Comparison of ENCODE assay signal across 26 mouse cellular contexts in the genomic region with DNA sequence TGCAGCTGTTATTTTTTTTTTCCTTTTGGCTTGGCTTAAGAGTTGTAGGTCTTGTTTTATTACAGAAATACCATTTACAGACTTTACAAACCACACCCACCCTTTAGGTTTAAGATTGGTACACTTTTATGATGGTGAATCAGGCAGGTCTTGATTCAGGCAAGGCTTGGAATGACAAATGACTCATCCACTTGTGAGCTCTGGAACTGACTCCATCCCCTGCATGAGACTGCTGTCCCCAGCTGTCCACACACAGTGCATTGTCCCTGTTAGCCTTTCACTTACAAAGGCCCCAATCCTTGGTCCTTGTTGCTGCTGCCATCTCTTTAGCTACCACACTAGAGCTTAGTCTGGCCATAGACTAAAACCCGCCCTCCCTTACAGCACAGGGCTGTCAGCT.
DNase-seq lines count a peak whose midpoint lies in the region; ATAC-seq lines count a peak whose summit lies in the region.
"Had no signal": no experiment of that assay in that cellular context is flagged by ENCODE, and none has a peak within 500 bp of the region (broad histone marks: within the 10 kb centered on the region; RNA-seq: fewer than 3 reads in every experiment).

No protein-coding gene starts in this region.

- peaks cover 56% of the 10 kb centered on the region for H3K4me1 ChIP-seq in forebrain, embryonic 10.5 days
- H3K4me1 ChIP-seq in forebrain, embryonic 12.5 days = peaks cover 21% of the 10 kb centered on the region
- H3K4me1 ChIP-seq in intestine, embryonic 16.5 days (ENCODE audit: control insufficient read depth, insufficient read depth, low read length) = peaks cover 28% of the 10 kb centered on the region
- H3K4me1 ChIP-seq in stomach, embryonic 15.5 days = no peaks in the 10 kb centered on the region
- peaks cover 14% of the 10 kb centered on the region for H3K4me1 ChIP-seq in neural tube, embryonic 15.5 days

- no peak overlapping the region for H3K4me2 ChIP-seq in forebrain, embryonic 12.5 days
- H3K4me2 ChIP-seq in intestine, embryonic 16.5 days (ENCODE audit: low read depth, low read length) = no peak overlapping the region
- no peak overlapping the region for H3K4me2 ChIP-seq in stomach, embryonic 15.5 days
- H3K4me2 ChIP-seq in neural tube, embryonic 15.5 days = no peak overlapping the region
- H3K4me2 ChIP-seq: embryonic facial prominence, embryonic 13.5 days; forebrain, embryonic 15.5 days; heart, embryonic 13.5 days; hindbrain, embryonic 12.5 days; liver, embryonic 13.5 days; lung, embryonic 14.5 days had no signal

- H3K9me3 ChIP-seq in forebrain, embryonic 10.5 days = no peaks in the 10 kb centered on the region
- no peaks in the 10 kb centered on the region for H3K9me3 ChIP-seq in forebrain, embryonic 12.5 days
- H3K9me3 ChIP-seq in intestine, embryonic 16.5 days (ENCODE audit: control insufficient read depth, low read length) = no peaks in the 10 kb centered on the region
- H3K9me3 ChIP-seq in stomach, embryonic 15.5 days = no peaks in the 10 kb centered on the region
- no peaks in the 10 kb centered on the region for H3K9me3 ChIP-seq in neural tube, embryonic 15.5 days (replicated peaks)
- H3K9me3 ChIP-seq: embryonic facial prominence, embryonic 13.5 days; forebrain, embryonic 15.5 days; heart, embryonic 13.5 days; hindbrain, embryonic 12.5 days; liver, embryonic 13.5 days; midbrain, embryonic 10.5 days had no signal

- no peak overlapping the region for H3K9ac ChIP-seq in forebrain, embryonic 12.5 days
- no peak overlapping the region for H3K9ac ChIP-seq in intestine, embryonic 16.5 days (ENCODE audit: low read depth, low read length)
- no peak overlapping the region for H3K9ac ChIP-seq in stomach, embryonic 15.5 days
- H3K9ac ChIP-seq in neural tube, embryonic 15.5 days (replicated peaks) = no peak overlapping the region
- H3K9ac ChIP-seq: embryonic facial prominence, embryonic 13.5 days; forebrain, embryonic 15.5 days; heart, embryonic 13.5 days; hindbrain, embryonic 12.5 days; liver, embryonic 13.5 days; lung, embryonic 14.5 days had no signal

- H3K4me3 ChIP-seq in forebrain, embryonic 10.5 days = no peak overlapping the region
- H3K4me3 ChIP-seq in forebrain, embryonic 12.5 days (replicated peaks) = no peak overlapping the region
- H3K4me3 ChIP-seq in intestine, embryonic 16.5 days (ENCODE audit: low read length) = no peak overlapping the region
- no peak overlapping the region for H3K4me3 ChIP-seq in stomach, embryonic 15.5 days (replicated peaks)
- H3K4me3 ChIP-seq in neural tube, embryonic 15.5 days (replicated peaks) = no peak overlapping the region
- H3K4me3 ChIP-seq: embryonic facial prominence, embryonic 13.5 days; forebrain, embryonic 15.5 days; heart, embryonic 13.5 days; hindbrain, embryonic 12.5 days; liver, embryonic 13.5 days; midbrain, embryonic 10.5 days had no signal

- peaks cover 17% of the 10 kb centered on the region for H3K36me3 ChIP-seq in forebrain, embryonic 10.5 days (replicated peaks)
- 0 out of 2 replicates have a peak, but pooled peaks cover 3% of the 10 kb centered on the region for H3K36me3 ChIP-seq in forebrain, embryonic 12.5 days (replicated peaks)
- no peaks in the 10 kb centered on the region for H3K36me3 ChIP-seq in intestine, embryonic 16.5 days (ENCODE audit: control insufficient read depth, insufficient read depth, low read length)
- H3K36me3 ChIP-seq in stomach, embryonic 15.5 days = no peaks in the 10 kb centered on the region
- H3K36me3 ChIP-seq in neural tube, embryonic 15.5 days = 0 out of 2 replicates have a peak, but pooled peaks cover 3% of the 10 kb centered on the region
- H3K36me3 ChIP-seq: forebrain, embryonic 15.5 days; liver, embryonic 13.5 days had no signal

- no peak for DNase-seq in forebrain, embryonic 10.5 days (ENCODE audit: extremely low spot score, low spot score)
- peak; percentile 57 for DNase-seq in Muller cell, postnatal 12 days (ENCODE audit: inconsistent ontology term)
- no peak for DNase-seq in adrenal gland, adult 2 months
- no peak for DNase-seq in cerebellum, postnatal 25 days
- DNase-seq: adrenal gland, postnatal 25 days; cerebellum, adult 18-20 months; cerebellum, postnatal 14 days; gastrocnemius, postnatal 25 days; heart, adult 18-20 months; heart, postnatal 14 days; kidney, postnatal 36 days; liver, embryonic 13.5 days; lung, embryonic 14.5 days; right cerebral cortex, adult 18-20 months; right cerebral cortex, postnatal 4 days; thymus, adult 2 months had no signal

- peaks cover 52% of the 10 kb centered on the region for H3K27me3 ChIP-seq in forebrain, embryonic 10.5 days (ENCODE audit: poor library complexity, severe bottlenecking)
- 0 out of 2 replicates have a peak, but pooled peaks cover 3% of the 10 kb centered on the region for H3K27me3 ChIP-seq in forebrain, embryonic 12.5 days
- H3K27me3 ChIP-seq in intestine, embryonic 16.5 days (replicated peaks; ENCODE audit: control insufficient read depth, insufficient read depth, low read length) = no peaks in the 10 kb centered on the region
- no peaks in the 10 kb centered on the region for H3K27me3 ChIP-seq in stomach, embryonic 15.5 days (replicated peaks)
- H3K27me3 ChIP-seq in neural tube, embryonic 15.5 days (replicated peaks) = no peaks in the 10 kb centered on the region
- H3K27me3 ChIP-seq: embryonic facial prominence, embryonic 13.5 days; forebrain, embryonic 15.5 days; heart, embryonic 13.5 days; hindbrain, embryonic 12.5 days; liver, embryonic 13.5 days had no signal

- 0 out of 2 replicates have a peak overlapping the region, but pooled peaks have one; percentile 42 for H3K27ac ChIP-seq in forebrain, embryonic 10.5 days
- H3K27ac ChIP-seq in forebrain, embryonic 12.5 days = no peak overlapping the region
- peak overlapping the region; percentile 65 for H3K27ac ChIP-seq in intestine, embryonic 16.5 days (ENCODE audit: low read length)
- H3K27ac ChIP-seq in stomach, embryonic 15.5 days = 0 out of 2 replicates have a peak overlapping the region, but pooled peaks have one; percentile 12
- no peak overlapping the region for H3K27ac ChIP-seq in neural tube, embryonic 15.5 days (replicated peaks)
- H3K27ac ChIP-seq: embryonic facial prominence, embryonic 13.5 days; forebrain, embryonic 15.5 days; heart, embryonic 13.5 days; hindbrain, embryonic 12.5 days; liver, embryonic 13.5 days; midbrain, embryonic 10.5 days had no signal

- no peak for ATAC-seq in forebrain, embryonic 12.5 days (ENCODE audit: low FRiP score)
- peak; percentile 62; the same call in 1 of the 2 replicates for ATAC-seq in intestine, embryonic 16.5 days
- ATAC-seq in stomach, embryonic 15.5 days (ENCODE audit: insufficient read depth, low FRiP score, low read depth) = no peak
- ATAC-seq in neural tube, embryonic 15.5 days (ENCODE audit: low FRiP score) = no peak
- ATAC-seq: forebrain, embryonic 15.5 days; midbrain, embryonic 16.5 days had no signal

- WGBS in forebrain, embryonic 10.5 days = 87% methylated on average over 1 of the region's 1 CpGs
- WGBS in forebrain, embryonic 12.5 days = 89% methylated on average over 1 of the region's 1 CpGs
- 86% methylated on average over 1 of the region's 1 CpGs for WGBS in intestine, embryonic 16.5 days
- WGBS in stomach, embryonic 15.5 days = 84% methylated on average over 1 of the region's 1 CpGs
- 88% methylated on average over 1 of the region's 1 CpGs for WGBS in neural tube, embryonic 15.5 days

Comparison
In these comparisons a context has a peak if more than half of its experiments do, and no peak if none do; other contexts are left out.
1. H3K27ac ChIP-seq: peak in forebrain, embryonic 10.5 days (single experiment), intestine, embryonic 16.5 days (single experiment) and stomach, embryonic 15.5 days (single experiment); none in forebrain, embryonic 12.5 days (single experiment) and neural tube, embryonic 15.5 days (single experiment).